Mouse (Mus musculus) large intestine, adult 2 months (tissue): ENCODE data around the gene Arap2. TPM values are rescaled to one million over a fixed set of nuclear protein-coding genes. Genes with fewer than 3 reads are reported as not detected.
A peak's percentile ranks its signal among the peaks of the same experiment; 100 is the strongest.
"Not testable (repeated sequence)": the region's sequence is repeated elsewhere in the genome, so short reads cannot be mapped to it uniquely, and the experiment has no call there.

ENCODE experiments used
- DNase-seq: peaks from one replicate; pipeline ENCODE4 v3.0.0-alpha.2; 2012; ENCODE audit warnings: low read depth, low spot score
- WGBS: fragments of 180-500 bp; shearing (Covaris S2); methylation state at CpG from one replicate; pipeline ENCODE4 v1.1.7; 2018; 5-methylcytosine and 5-hydroxymethylcytosine counted together
- polyA plus RNA-seq: library from polyadenylated mRNA; depleted of rRNA; stranded (reverse); fragments of >200 nt; gene quantifications from 2 replicates; pipeline ENCODE4 v1.2.3, GENCODE M21; 2012

Arap2 gene
- polyA plus RNA-seq, 1 experiment, result 4.5 TPM

DNA sequence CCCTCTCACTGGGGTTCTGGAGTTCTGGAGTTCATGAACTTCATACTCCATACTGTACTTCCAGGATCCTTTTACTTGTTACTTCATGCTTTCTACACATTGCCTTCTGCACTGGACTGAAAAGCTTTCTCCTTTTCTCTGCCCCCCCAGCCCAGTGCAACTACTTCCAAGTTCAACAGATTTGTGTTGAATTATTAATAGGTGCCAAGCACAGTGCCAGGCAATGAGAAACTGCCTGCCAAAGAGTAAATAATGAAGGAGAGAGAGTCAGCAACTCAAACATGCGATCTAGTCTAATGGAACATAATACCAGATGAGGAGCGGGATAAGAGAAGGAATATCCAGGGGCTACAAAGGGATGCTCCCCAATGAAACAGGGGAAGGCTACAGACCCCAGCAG, 17.8 kb downstream of the Arap2 start:
- WGBS, result 45% methylated on average over 2 of the region's 2 CpGs
- DNase-seq, result no peak

DNA sequence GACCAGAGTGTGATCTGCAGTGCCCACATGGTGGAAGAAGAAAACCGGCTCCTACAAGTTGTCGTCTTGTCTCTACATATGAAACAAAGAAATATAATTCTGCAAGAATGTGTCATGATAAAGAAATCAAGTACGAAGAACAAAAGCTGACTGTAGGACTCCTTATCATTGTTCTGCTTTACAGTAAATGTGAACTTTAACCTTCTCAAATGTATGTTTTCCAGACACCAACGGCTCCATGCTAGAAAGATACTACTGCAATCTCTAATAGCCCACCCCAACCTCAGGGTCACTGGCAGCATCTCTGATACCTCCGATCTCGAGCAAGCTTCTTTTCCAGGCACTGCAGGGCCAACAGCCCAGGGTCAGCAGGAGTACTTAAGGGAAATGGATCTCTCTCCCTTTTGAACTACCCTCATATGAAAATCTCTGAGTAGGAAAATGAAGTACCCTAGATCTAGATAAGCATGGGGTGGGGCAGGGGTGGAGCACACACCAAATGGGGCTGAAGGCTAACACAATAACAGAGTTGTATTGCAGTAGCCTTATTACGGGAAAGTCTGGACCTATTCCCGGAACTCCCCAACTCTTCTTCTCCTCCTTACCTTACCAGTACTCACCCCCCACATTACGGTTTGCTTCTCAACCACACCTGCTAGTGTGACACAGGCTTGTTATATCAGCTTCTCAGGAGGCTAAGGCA, 22.6 kb downstream of the Arap2 start:
- DNase-seq, result no peak
- 32% methylated on average over 9 of the region's 9 CpGs for WGBS

DNA sequence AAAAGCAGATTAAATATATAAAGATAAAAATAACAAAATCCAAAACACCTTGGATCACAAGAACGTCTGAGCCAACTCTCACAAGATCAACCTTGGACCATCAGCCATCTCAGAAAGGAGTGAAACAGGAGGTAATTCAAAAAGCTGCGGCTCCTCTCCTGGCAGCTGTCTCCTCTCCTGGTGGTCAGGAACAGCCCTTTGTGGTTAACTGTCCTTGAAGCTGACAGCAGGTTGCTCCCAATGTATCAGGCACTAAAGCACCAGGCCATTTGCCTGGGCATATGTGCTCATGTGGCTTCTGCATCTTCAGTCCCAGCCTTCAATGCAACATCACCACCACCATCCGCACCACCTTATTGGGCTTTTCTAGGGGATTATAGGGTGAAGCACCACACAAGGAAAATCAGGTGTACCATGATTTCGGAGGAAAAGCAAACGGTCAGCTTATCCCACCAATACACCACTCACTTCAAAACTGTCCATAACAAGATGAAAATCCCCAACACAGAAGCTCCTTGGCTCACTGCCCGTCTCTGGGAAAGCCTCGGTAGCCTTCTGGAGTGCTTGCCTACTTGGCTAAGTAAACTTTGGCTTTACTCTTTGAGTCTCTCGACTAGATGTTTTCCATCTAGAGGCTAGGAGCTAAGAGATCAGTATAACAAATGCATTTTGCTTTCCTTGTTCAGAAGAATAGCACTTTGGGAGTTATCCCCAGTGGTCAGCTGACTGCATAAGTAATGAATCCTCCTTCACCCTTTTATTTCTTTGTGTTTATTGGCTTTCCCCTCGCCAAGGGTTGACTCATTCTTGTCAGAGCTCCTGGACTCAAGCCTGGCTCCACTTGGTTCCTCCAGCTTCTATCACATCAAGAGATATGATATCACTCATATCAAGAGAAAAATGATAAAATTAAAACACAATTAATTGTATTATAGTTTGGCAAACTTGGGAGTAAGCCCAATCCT, 26.2 kb downstream of the Arap2 start:
- 55% methylated on average over 9 of the region's 9 CpGs for WGBS
- DNase-seq, result no peak

DNA sequence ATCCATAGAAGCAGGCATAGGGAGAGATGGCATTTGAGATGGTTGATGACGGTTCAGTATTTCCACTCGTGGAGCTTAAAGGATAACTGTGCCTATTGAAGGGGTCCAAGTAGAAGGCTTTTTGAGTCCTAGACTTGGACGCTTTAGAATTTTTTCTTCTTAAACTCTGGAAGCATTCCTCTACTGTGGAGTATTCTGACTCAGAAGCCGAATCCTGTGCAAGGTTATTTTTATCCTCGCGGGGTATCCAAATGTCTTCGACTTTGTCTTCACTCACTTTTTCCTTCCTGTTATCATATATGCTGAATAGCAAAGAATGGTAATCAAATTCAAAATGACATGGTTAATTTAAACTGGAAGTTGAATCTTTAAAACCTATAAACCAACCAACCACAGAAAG, 35.4 kb downstream of the Arap2 start:
- WGBS, result 94% methylated on average over 7 of the region's 7 CpGs
- not testable (repeated sequence) for DNase-seq

DNA sequence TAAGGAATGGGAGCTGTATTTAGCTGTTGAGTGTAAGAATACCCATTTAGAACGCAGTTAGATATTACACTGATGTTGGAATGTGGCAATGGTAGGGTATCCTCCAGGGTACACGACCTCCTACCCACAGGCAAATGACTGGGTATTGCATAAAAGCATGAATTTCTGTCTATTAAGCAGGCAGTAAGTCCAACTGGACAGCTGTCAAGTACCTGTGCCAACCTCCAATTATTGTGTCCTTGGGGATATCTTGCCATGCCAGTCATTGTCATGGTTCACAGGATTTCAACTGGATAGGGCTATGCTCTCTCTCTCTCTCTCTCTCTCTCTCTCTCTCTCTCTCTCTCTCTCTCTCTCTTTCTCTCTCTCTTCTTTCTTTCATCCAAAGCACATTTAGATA, 40.4 kb downstream of the Arap2 start:
- DNase-seq, result no peak
- 94% methylated on average over 2 of the region's 2 CpGs for WGBS

GRCm38 (mm10) chr5:62723261-62724105, 42.5 kb downstream of the Arap2 start:
- 85% methylated on average over 3 of the region's 3 CpGs for WGBS
- no peak for DNase-seq

- peak; percentile 45 for DNase-seq
- 28% methylated on average over 3 of the region's 3 CpGs for WGBS
These were observed 49.5 kb downstream of the Arap2 start for GRCm38 (mm10) chr5:62716468-62716867.

- WGBS, result 63% methylated on average over 1 of the region's 1 CpGs
- no peak for DNase-seq
These were observed 50.0 kb downstream of the Arap2 start for GRCm38 (mm10) chr5:62715977-62716376.

DNA sequence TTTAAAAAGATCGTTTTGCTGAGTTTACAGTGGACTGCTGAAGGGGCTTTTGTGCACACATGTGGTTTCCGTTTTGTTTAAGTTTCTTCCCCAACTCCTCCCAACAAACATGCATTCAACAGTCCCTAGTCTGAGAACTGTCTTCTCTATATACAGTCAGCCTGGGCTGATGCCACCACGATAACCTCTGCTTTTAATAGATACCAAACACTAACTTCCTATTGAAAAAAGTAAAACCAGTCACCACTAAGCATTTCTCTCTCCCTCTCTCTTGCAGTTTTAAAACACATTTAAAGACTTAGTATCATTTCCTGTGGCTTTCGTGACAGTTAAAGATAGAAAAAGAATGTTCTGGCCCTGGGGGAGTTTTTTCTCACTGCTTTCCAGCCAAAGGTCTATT, 50.5 kb downstream of the Arap2 start:
- no peak for DNase-seq

DNA sequence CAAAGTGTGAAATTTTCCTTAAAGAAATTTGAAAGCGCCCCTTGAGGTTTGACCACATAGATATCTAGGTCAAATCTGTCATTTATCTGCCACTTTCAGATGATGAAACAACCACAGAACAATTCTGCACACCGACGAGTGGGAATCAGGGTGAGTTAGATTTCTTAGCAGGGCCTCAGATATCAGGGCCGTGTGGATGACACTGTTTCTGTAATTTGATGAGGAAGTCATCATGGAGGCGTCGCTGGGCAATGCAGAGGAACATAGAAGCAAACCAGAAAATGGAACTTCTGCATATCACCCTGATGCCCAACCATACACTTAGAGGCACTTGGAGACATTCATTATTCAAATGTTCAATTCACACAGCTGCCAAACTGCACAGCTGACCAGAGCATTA, 55.0 kb downstream of the Arap2 start:
- 77% methylated on average over 6 of the region's 6 CpGs for WGBS
- DNase-seq, result no peak

More for the DNA sequence above, 50.5 kb downstream of the Arap2 start:
- WGBS, result 32% methylated on average over 4 of the region's 4 CpGs

DNA sequence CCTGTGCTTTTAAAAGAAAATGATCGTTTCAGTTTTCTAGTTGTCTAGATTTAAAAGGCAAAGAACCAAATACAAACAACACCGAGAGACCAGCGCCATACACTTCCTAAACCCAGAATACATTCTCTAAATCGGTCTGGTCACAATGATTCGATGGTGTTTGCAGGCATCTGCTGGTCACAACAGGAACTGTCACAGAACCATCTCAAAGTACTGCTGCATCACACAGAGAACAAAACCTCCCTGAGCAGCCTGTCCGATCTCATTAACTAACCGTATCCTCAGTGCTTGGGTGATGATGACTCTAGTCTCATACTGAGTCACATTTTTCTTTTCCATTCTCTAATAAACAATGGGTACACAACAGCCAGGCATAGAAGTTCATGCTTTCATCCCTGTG, 59.1 kb downstream of the Arap2 start:
- WGBS, result 72% methylated on average over 7 of the region's 7 CpGs
- no peak for DNase-seq

DNA sequence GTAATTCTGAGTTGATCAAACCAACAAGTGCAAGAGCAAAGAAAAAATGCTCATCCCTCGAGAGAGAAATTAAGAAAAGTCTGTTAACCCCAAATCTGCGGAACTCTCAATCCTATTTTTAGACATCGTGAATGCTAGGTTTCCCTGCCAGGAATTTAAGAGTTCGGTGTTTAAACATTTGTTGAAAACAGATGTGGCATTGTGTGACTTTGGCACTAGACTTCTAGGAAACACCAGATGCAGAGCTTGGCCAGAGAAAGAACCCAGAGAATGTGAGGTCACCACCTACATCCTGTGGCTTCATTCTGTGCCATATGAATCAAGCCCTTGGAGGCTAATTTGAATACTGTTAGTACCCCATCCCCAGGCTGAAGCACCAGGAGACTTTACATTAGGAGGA, 76.0 kb downstream of the Arap2 start:
- DNase-seq, result no peak
- WGBS, result 55% methylated on average over 4 of the region's 4 CpGs

GRCm38 (mm10) chr5:62683751-62684150, 82.2 kb downstream of the Arap2 start:
- no peak for DNase-seq
- WGBS, result 80% methylated on average over 3 of the region's 3 CpGs

DNA sequence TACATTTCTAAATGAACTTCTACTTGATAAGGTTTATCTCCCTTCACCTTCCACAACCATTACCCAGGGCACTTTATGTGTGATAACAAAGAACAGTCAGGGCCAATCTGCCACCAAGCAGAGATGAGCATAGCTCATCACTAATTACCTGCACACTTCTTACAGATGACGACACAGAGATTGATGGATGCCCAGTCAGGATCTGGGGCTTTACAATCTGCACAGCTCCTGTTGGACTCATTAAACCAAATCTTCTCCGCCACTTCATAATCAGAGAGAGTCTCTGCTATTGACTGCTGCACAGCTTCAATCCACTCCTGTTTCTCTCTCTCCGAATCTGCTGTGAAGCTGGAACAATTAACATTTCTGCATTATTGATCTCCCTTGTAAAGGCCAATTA, 82.8 kb downstream of the Arap2 start:
- WGBS, result 91% methylated on average over 3 of the region's 3 CpGs
- DNase-seq, result no peak

DNA sequence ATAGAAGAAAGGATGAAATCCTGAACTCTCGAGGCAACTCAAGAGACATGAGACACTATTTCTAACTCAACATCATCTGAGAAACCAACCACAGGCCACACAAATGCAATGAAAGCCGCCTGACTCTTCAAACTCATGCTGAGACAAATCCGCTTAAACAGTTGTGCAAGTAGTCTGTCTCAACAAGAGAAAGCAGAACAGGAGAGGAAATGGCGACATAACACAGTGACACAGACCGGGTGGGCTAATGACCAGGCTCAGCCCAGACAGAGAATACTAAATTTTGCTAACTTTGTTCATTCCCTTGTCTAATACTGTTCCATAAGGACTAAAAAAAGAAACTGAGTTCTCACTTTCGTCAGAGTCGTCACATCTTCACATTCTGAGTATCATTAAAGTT, 88.6 kb downstream of the Arap2 start:
- 90% methylated on average over 7 of the region's 7 CpGs for WGBS
- DNase-seq, result no peak

DNA sequence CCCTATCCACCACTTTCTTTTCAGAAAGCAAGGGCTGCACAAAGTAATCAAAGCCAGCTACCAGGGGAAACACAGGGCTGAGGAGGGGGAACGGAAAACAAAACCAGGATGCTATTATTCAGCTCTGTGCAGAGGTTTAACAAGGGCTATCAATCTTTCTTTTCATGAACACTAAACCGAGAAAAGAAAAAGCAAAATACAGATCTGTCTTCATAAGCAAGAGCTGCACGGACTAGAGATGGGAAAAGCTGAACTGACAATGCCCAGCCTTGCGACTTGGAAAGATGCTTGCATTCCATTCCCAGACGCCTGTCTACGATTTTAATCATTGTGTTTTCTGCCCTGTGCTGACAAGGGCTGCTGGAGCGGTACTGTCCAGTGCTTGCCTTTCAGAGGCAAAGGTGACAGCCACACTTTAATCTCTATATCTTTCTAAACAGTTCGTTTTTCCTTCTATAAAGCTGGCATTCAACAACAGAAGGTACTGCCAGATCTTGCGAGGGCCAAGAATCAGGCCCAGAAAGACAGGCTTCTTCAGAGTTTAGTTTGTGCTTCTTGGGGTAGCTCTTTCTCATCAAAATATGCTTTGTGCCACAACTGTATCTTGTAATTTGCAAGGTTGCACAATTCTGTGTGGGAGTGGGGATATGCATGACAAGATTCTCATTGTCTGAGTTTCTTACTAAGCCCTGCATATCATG, 93.1 kb downstream of the Arap2 start:
- WGBS, result 66% methylated on average over 9 of the region's 9 CpGs
- DNase-seq, result no peak

- DNase-seq, result no peak
These were observed 100.6 kb downstream of the Arap2 start for GRCm38 (mm10) chr5:62665329-62665728.

DNA sequence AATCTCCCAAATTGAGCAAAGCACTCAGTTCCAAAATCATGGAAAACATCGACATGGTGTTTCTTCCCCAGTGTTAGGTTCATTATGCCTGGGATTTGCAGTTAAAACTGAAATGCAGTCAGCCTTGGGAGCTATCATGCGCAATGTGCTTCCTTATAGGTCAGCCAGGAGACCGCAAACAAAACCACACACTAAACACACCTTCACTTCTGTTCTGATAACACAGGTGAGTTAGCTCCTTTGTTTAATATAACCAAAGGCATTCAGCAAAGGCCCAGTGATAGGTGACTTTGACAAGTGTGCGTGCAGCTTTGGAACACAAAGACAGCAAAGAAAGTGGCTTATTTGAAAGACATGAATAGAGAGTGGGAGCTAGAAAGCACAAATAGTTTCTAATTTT, 101.1 kb downstream of the Arap2 start:
- DNase-seq, result no peak
- WGBS, result 46% methylated on average over 4 of the region's 4 CpGs

- 75% methylated on average over 1 of the region's 1 CpGs for WGBS
- no peak for DNase-seq
These were observed 102.8 kb downstream of the Arap2 start for GRCm38 (mm10) chr5:62663206-62663605.

- no peak for DNase-seq
- WGBS, result 78% methylated on average over 5 of the region's 5 CpGs
These were observed 112.0 kb downstream of the Arap2 start for GRCm38 (mm10) chr5:62653924-62654323.
